ENCODE assay signal across 8 mouse cellular contexts in the genomic region with DNA sequence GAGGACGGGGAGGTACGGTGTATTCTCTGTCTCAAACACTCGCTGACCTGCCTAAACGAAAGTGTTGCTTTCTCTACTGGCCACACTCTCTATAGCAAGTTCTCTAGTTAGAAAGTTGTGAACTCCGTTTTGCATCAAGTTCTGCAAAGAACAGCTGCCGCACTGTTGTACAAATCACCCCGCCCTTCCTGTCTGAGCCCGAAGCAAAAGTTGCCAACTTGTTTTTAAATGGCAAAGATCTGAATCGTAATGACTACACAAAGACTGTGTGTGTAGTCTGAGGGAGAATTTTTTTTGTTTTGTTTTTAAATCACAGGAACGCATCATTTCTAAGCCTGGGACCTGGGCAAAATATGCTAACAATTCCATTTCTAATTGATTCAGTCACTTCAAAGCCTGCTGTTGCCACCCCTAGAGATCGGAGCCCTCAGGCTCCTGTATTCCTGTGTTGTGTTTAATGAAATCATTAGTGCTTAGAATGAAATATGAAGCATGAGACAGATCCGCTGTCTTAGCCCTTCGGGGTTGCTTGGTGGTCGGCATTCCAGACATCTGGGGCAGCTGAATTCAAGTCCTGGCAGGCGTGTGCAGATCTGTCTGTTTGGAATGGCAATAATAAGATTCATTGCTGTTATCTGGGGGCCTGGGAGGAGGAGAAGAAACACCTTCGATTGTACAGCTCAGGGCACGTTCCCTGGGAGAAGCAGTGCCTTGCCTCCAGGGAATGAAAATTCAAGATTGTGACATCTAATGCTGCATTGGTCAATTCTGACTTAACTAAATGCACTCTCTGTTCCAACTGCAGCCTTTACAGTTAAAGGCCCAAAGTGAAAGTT. TPM values are rescaled to one million over a fixed set of nuclear protein-coding genes. Genes with fewer than 3 reads are reported as not detected.
A peak's percentile ranks its signal among the peaks of the same experiment; 100 is the strongest.
DNase-seq lines count a peak whose midpoint lies in the region; ATAC-seq and TF ChIP-seq lines count a peak whose summit lies in the region.
"Had no signal": no experiment of that assay in that cellular context is flagged by ENCODE, and none has a peak within 500 bp of the region (broad histone marks: within the 10 kb centered on the region; RNA-seq: fewer than 3 reads in every experiment).

No protein-coding gene starts in this region.

- no peak for TF ChIP-seq CTCF in lung, adult 2 months (IDR thresholded peaks at IDR 0.05; ENCODE audit: insufficient read depth, low read length)

- no peaks in the 10 kb centered on the region; the same call in 1 of the 2 replicates for H3K4me1 ChIP-seq in neural tube, embryonic 11.5 days (ENCODE audit: control insufficient read depth, insufficient read depth, low read length)
- H3K4me1 ChIP-seq in lung, adult 2 months (ENCODE audit: control insufficient read depth, insufficient read depth, low read length), result peaks cover 4% of the 10 kb centered on the region
- H3K4me1 ChIP-seq: liver, embryonic 13.5 days had no signal

- H3K9me3 ChIP-seq in neural tube, embryonic 11.5 days (ENCODE audit: control insufficient read depth, low read length), result no peaks in the 10 kb centered on the region
- H3K9me3 ChIP-seq: liver, embryonic 13.5 days had no signal

- H3K36me3 ChIP-seq in neural tube, embryonic 11.5 days (ENCODE audit: control insufficient read depth, insufficient read depth, low read length), result peaks cover 2% of the 10 kb centered on the region

- no peak overlapping the region for H3K4me2 ChIP-seq in neural tube, embryonic 11.5 days (ENCODE audit: low read depth)
- H3K4me2 ChIP-seq: liver, embryonic 13.5 days had no signal

- no peaks in the 10 kb centered on the region for H3K27me3 ChIP-seq in neural tube, embryonic 11.5 days (ENCODE audit: control insufficient read depth, insufficient read depth, low read length)
- H3K27me3 ChIP-seq: liver, embryonic 13.5 days had no signal

- peak; percentile 30 for DNase-seq in neural tube, embryonic 11.5 days (ENCODE audit: low spot score)
- no peak for DNase-seq in neural tube, embryonic 10.5 days (ENCODE audit: extremely low spot score, low spot score)
- peak; percentile 47 for DNase-seq in fat pad, adult 2 months (ENCODE audit: extremely low read depth, low read depth, low spot score)
- DNase-seq in lung, adult 2 months, result no peak
- DNase-seq in yolk sac, embryonic 10.5 days (ENCODE audit: low spot score), result peak; percentile 8
- DNase-seq in spleen, postnatal 10 days (ENCODE audit: low spot score in 2 of 2), result no peak
- no peak for DNase-seq in left cerebral cortex, postnatal 25 days (ENCODE audit: low spot score in 2 of 2)
- DNase-seq: liver, embryonic 13.5 days had no signal

- no peak for TF ChIP-seq POLR2A in lung, adult 2 months (IDR thresholded peaks at IDR 0.05; ENCODE audit: borderline replicate concordance, extremely low read depth, low read depth, low read length)

- H3K27ac ChIP-seq in neural tube, embryonic 11.5 days (ENCODE audit: low read depth, low read length), result no peak overlapping the region
- H3K27ac ChIP-seq: liver, embryonic 13.5 days had no signal

- intact Hi-C loops in left cerebral cortex, postnatal 25 days (cut with DNase I), result no loop called here

- H3K4me3 ChIP-seq in neural tube, embryonic 11.5 days (ENCODE audit: low read depth, low read length), result no peak overlapping the region
- peak overlapping the region; percentile 83 for H3K4me3 ChIP-seq in lung, adult 2 months (replicated peaks; ENCODE audit: extremely low read depth, low read depth, low read length)
- H3K4me3 ChIP-seq: liver, embryonic 13.5 days had no signal

- ATAC-seq in neural tube, embryonic 11.5 days (ENCODE audit: insufficient read depth, low FRiP score, low TSS enrichment), result peak; percentile 62; the same call in 1 of the 2 replicates

- no peak overlapping the region for H3K9ac ChIP-seq in neural tube, embryonic 11.5 days (ENCODE audit: low read length)
- H3K9ac ChIP-seq: liver, embryonic 13.5 days had no signal

- WGBS in neural tube, embryonic 11.5 days, result 55% methylated on average over 17 of the region's 17 CpGs
- 13% methylated on average over 17 of the region's 17 CpGs for WGBS in lung, adult 2 months

RNA-seq across cellular contexts. Expression of a gene that starts 59.8 kb away (rescaled TPM):
- polyA plus RNA-seq in neural tube, embryonic 11.5 days (2014; fragmentation: Nextera tagmentation; extraction: Ambion mirVana), result not detected in 2 replicates
- polyA plus RNA-seq in lung, adult 2 months (2012; rRNA removed), result not detected in 2 replicates
- total RNA-seq in left cerebral cortex, postnatal 25 days (2021), result 1 to 10 TPM; 1.2 to 1.7 TPM
- polyA plus RNA-seq: liver, embryonic 13.5 days had no signal

Comparison
In these comparisons a context has a peak if more than half of its experiments do, and no peak if none do; other contexts are left out.
1. DNase-seq: peak in neural tube, embryonic 11.5 days (single experiment), fat pad, adult 2 months (single experiment) and yolk sac, embryonic 10.5 days (single experiment); none in neural tube, embryonic 10.5 days (single experiment), lung, adult 2 months (single experiment), spleen, postnatal 10 days (0 of 2) and left cerebral cortex, postnatal 25 days (0 of 2).